Mouse (Mus musculus) CH12.LX (cell line): ENCODE results near the gene Zfp354a. TPM values are rescaled to one million over a fixed set of nuclear protein-coding genes. Genes with fewer than 3 reads are reported as not detected.
A peak's percentile ranks its signal among the peaks of the same experiment; 100 is the strongest.

ENCODE experiments used
- DNase-seq: peaks from one replicate; pipeline ENCODE4 v3.0.0-alpha.2; 2013; ENCODE audit errors: extremely low read depth
- H3K27ac ChIP-seq: 2 replicates; pipeline ENCODE4 v1.5.1; 2012; ENCODE audit warnings: low read depth, mild to moderate bottlenecking, control low read depth, moderate library complexity; ENCODE audit not compliant: insufficient read depth
- H3K27me3 ChIP-seq: replicated peaks from 2 replicates; pipeline ENCODE3; 2012; ENCODE audit warnings: inconsistent platforms
- H3K36me3 ChIP-seq, 2 experiments: replicated peaks in 1 of 2; 2 replicates each; pipeline versions ENCODE3 to v1.6.1; 2012; ENCODE audit warnings: inconsistent platforms in 1 of 2, low read length in 1 of 2, mild to moderate bottlenecking in 1 of 2, mixed read lengths in 1 of 2, moderate library complexity in 1 of 2; ENCODE audit not compliant: control insufficient read depth in 1 of 2, insufficient read depth in 1 of 2
- H3K4me1 ChIP-seq, 2 experiments: 2 replicates each; pipeline ENCODE4 v1.6.1; 2012; ENCODE audit warnings: inconsistent platforms in 1 of 2, moderate library complexity in 1 of 2; ENCODE audit not compliant: insufficient read depth in 2 of 2, control insufficient read depth in 1 of 2
- H3K4me2 ChIP-seq: 2 replicates; pipeline ENCODE4 v1.6.1; 2012; ENCODE audit warnings: low read depth, mild to moderate bottlenecking, control low read depth; ENCODE audit not compliant: poor library complexity, insufficient read depth, severe bottlenecking
- H3K4me3 ChIP-seq, 3 experiments: fragments of 150-350 bp in 1 of 3; sonication (generic) in 1 of 3; replicated peaks in 1 of 3; 2 replicates each; pipeline versions ENCODE3 to v1.5.1; 2011 to 2012; ENCODE audit warnings: low read depth in 2 of 3, low read length in 2 of 3, mild to moderate bottlenecking in 2 of 3, moderate library complexity in 2 of 3, control low read depth in 1 of 3, improper control_type of control experiment in 1 of 3, inconsistent platforms in 1 of 3, mixed read lengths in 1 of 3; ENCODE audit not compliant: poor library complexity in 1 of 3
- H3K79me2 ChIP-seq: replicated peaks from 2 replicates; pipeline ENCODE4 v1.6.1; 2012; ENCODE audit warnings: mild to moderate bottlenecking, moderate library complexity; ENCODE audit not compliant: control insufficient read depth, poor library complexity, insufficient read depth, severe bottlenecking; ENCODE audit errors: extremely low read depth
- H3K9ac ChIP-seq: 2 replicates; pipeline ENCODE4 v1.6.1; 2012; ENCODE audit warnings: low read depth, mild to moderate bottlenecking, control low read depth, moderate library complexity; ENCODE audit not compliant: insufficient read depth
- H3K9me3 ChIP-seq: replicated peaks from 2 replicates; pipeline ENCODE3; 2012; ENCODE audit warnings: low read length, inconsistent platforms, mixed read lengths
- BHLHE40 ChIP-seq: IDR thresholded peaks from 2 replicates; pipeline ENCODE4 v1.6.1; 2011; ENCODE audit warnings: mild to moderate bottlenecking, low read depth, low read length, improper control_type of control experiment
- CTCF ChIP-seq, 2 experiments: IDR thresholded peaks in 1 of 2; conservative IDR thresholded peaks in 1 of 2; 2 replicates each; pipeline ENCODE4 v1.5.1; 2011 to 2012; ENCODE audit warnings: low read depth in 2 of 2, low read length in 2 of 2, improper control_type of control experiment in 1 of 2, inconsistent platforms in 1 of 2, mild to moderate bottlenecking in 1 of 2, moderate library complexity in 1 of 2
- ELF1 ChIP-seq: IDR thresholded peaks from 2 replicates; pipeline ENCODE4 v1.6.1; 2014; ENCODE audit warnings: low read depth, mild to moderate bottlenecking, inconsistent platforms, low read length, improper control_type of control experiment
- EP300 ChIP-seq: IDR thresholded peaks from 2 replicates; pipeline ENCODE4 v1.6.1; 2011; ENCODE audit warnings: low read length, improper control_type of control experiment
- IRF4 ChIP-seq: IDR thresholded peaks from 2 replicates; pipeline ENCODE4 v1.6.1; 2014; ENCODE audit warnings: low read depth, mild to moderate bottlenecking, inconsistent platforms, low read length, improper control_type of control experiment
- JUN ChIP-seq: IDR thresholded peaks from 2 replicates; pipeline ENCODE4 v1.6.1; 2011; ENCODE audit warnings: low read depth, mild to moderate bottlenecking, low read length, improper control_type of control experiment, moderate library complexity; ENCODE audit not compliant: insufficient read depth
- JUND ChIP-seq: conservative IDR thresholded peaks from 2 replicates; pipeline ENCODE4 v1.6.1; 2011; ENCODE audit warnings: low read depth, low read length, improper control_type of control experiment
- MAFK ChIP-seq: IDR thresholded peaks from 2 replicates; pipeline ENCODE4 v1.6.1; 2011; ENCODE audit warnings: low read length, improper control_type of control experiment; ENCODE audit not compliant: insufficient replicate concordance
- MAX ChIP-seq: IDR thresholded peaks from 2 replicates; pipeline ENCODE4 v1.6.1; 2011; ENCODE audit warnings: low read length, improper control_type of control experiment
- MYC ChIP-seq: IDR thresholded peaks from 2 replicates; pipeline ENCODE4 v1.6.1; 2011; ENCODE audit warnings: low read depth, mild to moderate bottlenecking, improper control_type of control experiment, low read length
- NELFE ChIP-seq: IDR thresholded peaks from 2 replicates; pipeline ENCODE4 v1.6.1; 2011; ENCODE audit warnings: low read depth, low read length, improper control_type of control experiment
- PAX5 ChIP-seq: IDR thresholded peaks from 2 replicates; pipeline ENCODE4 v1.6.1; 2012; ENCODE audit warnings: low read length, inconsistent platforms, mixed read lengths
- RAD21 ChIP-seq: IDR thresholded peaks from 2 replicates; pipeline ENCODE4 v1.6.1; 2011; ENCODE audit warnings: low read depth, mild to moderate bottlenecking, low read length, improper control_type of control experiment, moderate library complexity
- SIN3A ChIP-seq: IDR thresholded peaks from 2 replicates; pipeline ENCODE4 v1.6.1; 2012; ENCODE audit warnings: low read length, improper control_type of control experiment, inconsistent platforms
- SMC3 ChIP-seq: IDR thresholded peaks from 2 replicates; pipeline ENCODE4 v1.6.1; 2011; ENCODE audit warnings: low read depth, low read length, improper control_type of control experiment
- TBP ChIP-seq: conservative IDR thresholded peaks from 2 replicates; pipeline ENCODE4 v1.6.1; 2011; ENCODE audit warnings: low read depth, low read length, improper control_type of control experiment
- USF1 ChIP-seq: IDR thresholded peaks from 2 replicates; pipeline ENCODE4 v1.6.1; 2014; ENCODE audit warnings: low read depth, mild to moderate bottlenecking, inconsistent platforms, low read length, improper control_type of control experiment
- USF2 ChIP-seq: conservative IDR thresholded peaks from 2 replicates; pipeline ENCODE4 v1.6.1; 2011; ENCODE audit warnings: low read depth, low read length, improper control_type of control experiment
- ZKSCAN1 ChIP-seq: IDR thresholded peaks from 2 replicates; pipeline ENCODE4 v1.6.1; 2012; ENCODE audit warnings: low read depth, inconsistent platforms, low read length, improper control_type of control experiment, borderline replicate concordance
- ZNF384 ChIP-seq: IDR thresholded peaks from 2 replicates; pipeline ENCODE4 v1.6.1; 2012; ENCODE audit warnings: low read depth, low read length, improper control_type of control experiment, inconsistent platforms
- dilution Hi-C: fragments of 300-500 bp; cut with MboI; formaldehyde crosslinking; loops from 2 replicates; pipeline ENCODE4 v1.14.3; 2020; ENCODE audit warnings: low sequenced_read_pairs; ENCODE audit not compliant: extremely low pct_unique_long_range_greater_than_20kb, extremely low pct_ligation_motif_present
- in situ Hi-C: fragments of 300-500 bp; cut with MboI; formaldehyde crosslinking; loops from 3 replicates; pipeline ENCODE4 v1.14.3; 2019; ENCODE audit warnings: low sequenced_read_pairs, low pct_ligation_motif_present, low pct_unique_long_range_greater_than_20kb, mixed read lengths
- polyA plus RNA-seq: library from polyadenylated mRNA; unstranded; fragments of >175 nt; gene quantifications from 2 replicates; pipeline ENCODE4 v1.2.1, GENCODE M21; 2012; ENCODE audit warnings: low read depth; ENCODE audit not compliant: insufficient read length
- total RNA-seq, 2 experiments: library from RNA; depleted of rRNA; stranded (reverse); fragments of 300-350 nt in 1 of 2; fragments of >200 nt in 1 of 2; gene quantifications; 2 replicates each; pipeline ENCODE4 v1.2.3; 2012 to 2014

Zfp354a gene
- total and polyA plus RNA-seq, 3 experiments, result not detected

DNA sequence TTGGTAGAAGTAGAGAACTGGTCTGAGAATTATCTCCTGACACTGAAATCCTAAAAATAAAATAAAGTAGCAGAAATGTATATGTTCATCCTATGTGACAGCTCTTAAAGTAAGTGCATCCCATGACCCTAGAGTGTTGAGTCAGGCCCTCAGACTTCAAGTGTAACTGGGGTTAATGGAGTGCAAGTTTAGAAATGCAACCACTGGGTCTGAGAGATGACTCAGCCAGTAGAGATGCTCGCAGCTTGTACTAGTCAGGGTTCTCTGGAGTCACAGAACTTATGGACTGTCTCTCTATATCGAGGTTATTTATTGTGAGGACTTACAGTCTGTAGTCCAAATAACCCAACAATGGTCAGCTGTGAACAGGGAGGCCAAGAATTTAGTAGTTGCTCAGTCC lies 7.4 kb upstream of the Zfp354a start:
- no peak overlapping the region for H3K9ac ChIP-seq
- no peak overlapping the region for H3K4me3 ChIP-seq
- no peaks in the 10 kb centered on the region for H3K79me2 ChIP-seq
- dilution Hi-C loops, result no loop called here
- no peak overlapping the region for H3K4me2 ChIP-seq
- DNase-seq, result no peak
- TF ChIP-seq USF1 (no peak), ELF1 (no peak), PAX5 (no peak), NELFE (no peak), MYC (no peak), MAX (no peak), BHLHE40 (no peak), EP300 (no peak)
- TF ChIP-seq, all 38 proteins: peak for 0
- Histone ChIP-seq H3K36me3 (no peaks in the 10 kb centered on the region), H3K27ac (no peak overlapping the region), H3K9me3 (no peaks in the 10 kb centered on the region), H3K27me3 (peaks cover 47% of the 10 kb centered on the region), H3K4me1 (no peaks in the 10 kb centered on the region)
- in situ Hi-C loops, result loop anchor here (25.0 kb wide), 1 partner anchor 264 kb away; no protein-coding TSS in a partner anchor

DNA sequence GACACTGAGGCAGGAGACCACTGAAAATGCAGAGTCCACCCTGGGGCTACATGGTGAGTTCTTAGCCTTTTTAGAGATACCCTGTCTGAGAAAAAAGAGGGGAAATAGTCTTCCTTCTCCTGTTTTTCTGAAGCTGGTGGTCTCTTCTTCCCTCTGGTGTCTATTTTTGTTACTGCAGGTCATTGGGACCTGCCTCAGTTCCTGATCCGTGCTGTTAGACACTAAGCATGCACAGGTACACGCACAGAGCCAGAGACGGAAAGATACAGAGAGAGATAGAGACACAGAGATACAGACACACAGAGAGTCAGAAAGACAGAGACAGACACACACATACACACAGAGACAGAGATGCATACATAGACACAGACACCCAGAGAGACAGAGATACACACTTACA lies 5.8 kb upstream of the Zfp354a start:
- H3K27ac ChIP-seq, result no peak overlapping the region
- dilution Hi-C loops, result no loop called here

DNA sequence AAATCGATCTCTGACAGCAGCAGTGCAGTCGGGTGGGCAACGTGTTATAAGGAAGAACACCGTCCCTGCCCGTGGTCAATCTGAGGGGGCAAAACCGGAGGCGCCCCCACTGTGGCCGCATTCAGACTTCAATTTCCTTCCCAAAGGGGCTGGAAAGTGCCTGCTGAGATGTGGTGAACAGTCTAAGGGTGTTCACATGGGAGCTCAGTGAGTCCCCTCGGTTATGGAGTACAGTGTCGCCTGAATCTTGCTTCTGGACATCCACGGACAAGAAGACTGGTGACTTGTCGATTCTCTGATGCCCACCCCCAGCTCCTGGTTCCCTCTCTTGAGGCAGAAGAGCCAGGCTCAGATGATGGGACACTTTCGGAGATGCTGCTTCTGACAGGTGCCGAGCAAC lies 583 bp downstream of the Zfp354a start:
- no peak for DNase-seq
- H3K27ac ChIP-seq, result no peak overlapping the region
- H3K79me2 ChIP-seq, result no peaks in the 10 kb centered on the region
- H3K4me2 ChIP-seq, result no peak overlapping the region
- H3K27me3 ChIP-seq, result peaks cover 54% of the 10 kb centered on the region
- peaks cover 6% of the 10 kb centered on the region for H3K9me3 ChIP-seq
- no peak overlapping the region for H3K9ac ChIP-seq
- H3K4me1 ChIP-seq, result no peaks in the 10 kb centered on the region
- dilution Hi-C loops (no loop called here), in situ Hi-C loops (loop anchor here (25.0 kb wide), 1 partner anchor 272 kb away; no protein-coding TSS in a partner anchor)
- TF ChIP-seq JUN (no peak), RAD21 (no peak), CTCF (conservative IDR thresholded peaks at IDR 0.05 in 1 of 2, IDR thresholded peaks at IDR 0.05 in 1 of 2; ENCODE audit: low read depth in 2 of 2, low read length in 2 of 2) (no peak), SMC3 (no peak), ZNF384 (no peak), IRF4 (no peak), BHLHE40 (no peak), MAX (no peak), MAFK (no peak), TBP (no peak), USF2 (no peak), ELF1 (no peak), ZKSCAN1 (no peak), JUND (no peak), MYC (no peak)
- H3K36me3 ChIP-seq, result no peaks in the 10 kb centered on the region
- H3K4me3 ChIP-seq, result no peak overlapping the region

More for the DNA sequence above, 5.8 kb upstream of the Zfp354a start:
- H3K79me2 ChIP-seq, result no peaks in the 10 kb centered on the region
- peak; percentile 27 for DNase-seq
- H3K9me3 ChIP-seq, result peaks cover 6% of the 10 kb centered on the region
- H3K36me3 ChIP-seq, result no peaks in the 10 kb centered on the region
- no peak overlapping the region for H3K4me3 ChIP-seq
- H3K27me3 ChIP-seq, result peaks cover 44% of the 10 kb centered on the region
- no peaks in the 10 kb centered on the region for H3K4me1 ChIP-seq
- in situ Hi-C loops, result loop anchor here (25.0 kb wide), 1 partner anchor 266 kb away; no protein-coding TSS in a partner anchor
- no peak overlapping the region for H3K4me2 ChIP-seq
- TF ChIP-seq SIN3A (no peak), CTCF (conservative IDR thresholded peaks at IDR 0.05 in 1 of 2, IDR thresholded peaks at IDR 0.05 in 1 of 2; ENCODE audit: low read depth in 2 of 2, low read length in 2 of 2) (peak in 1 of 2 experiments; percentile 54; a peak in 3 of 4 replicates), RAD21 (peak; percentile 28), SMC3 (peak; percentile 44), ZKSCAN1 (no peak)
- H3K9ac ChIP-seq, result no peak overlapping the region
